Mouse (Mus musculus): ENCODE measurements at regions not wholly inside any gene's neighbourhood (a gene's known extent, or its start where the extent isn't known, plus 50 kb on each side); places are given as distances from the start of the nearest gene placed in this dataset.
"Not testable (repeated sequence)": the region's sequence is repeated elsewhere in the genome, so short reads cannot be mapped to it uniquely, and the experiment has no call there.

- H3K9ac ChIP-seq (replicated peaks; ENCODE audit: low read depth, low read length); H3K9me3 ChIP-seq (ENCODE audit: control insufficient read depth, low read length); H3K27ac ChIP-seq (ENCODE audit: low read depth, low read length); ATAC-seq (ENCODE audit: low read depth); H3K4me1 ChIP-seq (ENCODE audit: control insufficient read depth, insufficient read depth, low read length); H3K36me3 ChIP-seq (ENCODE audit: control insufficient read depth, insufficient read depth, low read length); H3K27me3 ChIP-seq (ENCODE audit: control insufficient read depth, insufficient read depth, low read length); H3K4me3 ChIP-seq (ENCODE audit: low read depth, low read length); H3K4me2 ChIP-seq (ENCODE audit: low read depth, low read length): not testable (repeated sequence)
- 81% methylated on average over 5 of the region's 5 CpGs for WGBS
These were observed 83.6 kb upstream of the Zfp706 start for GRCm38 (mm10) chr15:37091171-37091570.

DNA sequence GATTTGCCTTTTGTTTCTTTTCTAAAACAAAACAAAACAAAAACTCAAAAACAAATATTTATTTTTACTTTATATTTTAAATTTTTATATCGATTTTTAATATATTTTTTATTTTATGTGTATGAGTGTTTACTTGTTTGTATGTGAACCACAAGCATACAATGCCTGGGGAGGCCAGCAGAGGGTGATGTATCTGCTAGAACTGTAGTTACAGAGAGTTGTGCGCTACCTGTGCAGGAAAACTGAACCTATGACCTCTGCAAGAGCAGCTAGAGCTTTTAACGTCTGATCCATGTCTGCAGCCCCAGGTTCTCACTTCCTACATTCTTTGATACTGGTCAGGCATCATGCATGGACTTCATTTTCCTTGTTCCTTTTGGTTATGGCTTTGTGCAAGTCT lies 76.2 kb upstream of the Zfp706 start:
- H3K4me1 ChIP-seq (ENCODE audit: control insufficient read depth, insufficient read depth, low read length), result no peaks in the 10 kb centered on the region
- H3K36me3 ChIP-seq (ENCODE audit: control insufficient read depth, insufficient read depth, low read length), result no peaks in the 10 kb centered on the region
- H3K4me3 ChIP-seq (ENCODE audit: low read depth, low read length), result no peak overlapping the region
- 90% methylated on average over 3 of the region's 3 CpGs for WGBS
- no peak overlapping the region for H3K9ac ChIP-seq (replicated peaks; ENCODE audit: low read depth, low read length)
- H3K27me3 ChIP-seq (ENCODE audit: control insufficient read depth, insufficient read depth, low read length), result no peaks in the 10 kb centered on the region
- ATAC-seq (ENCODE audit: low read depth), result no peak
- no peak overlapping the region for H3K27ac ChIP-seq (ENCODE audit: low read depth, low read length)
- no peak overlapping the region for H3K4me2 ChIP-seq (ENCODE audit: low read depth, low read length)
- no peaks in the 10 kb centered on the region for H3K9me3 ChIP-seq (ENCODE audit: control insufficient read depth, low read length)

GRCm38 (mm10) chr15:37081836-37082235 lies 74.3 kb upstream of the Zfp706 start:
- ATAC-seq (ENCODE audit: low read depth), result no peak
- Histone ChIP-seq H3K27me3 (ENCODE audit: control insufficient read depth, insufficient read depth, low read length) (no peaks in the 10 kb centered on the region), H3K4me2 (ENCODE audit: low read depth, low read length) (no peak overlapping the region), H3K4me1 (ENCODE audit: control insufficient read depth, insufficient read depth, low read length) (no peaks in the 10 kb centered on the region), H3K9ac (replicated peaks; ENCODE audit: low read depth, low read length) (no peak overlapping the region), H3K36me3 (ENCODE audit: control insufficient read depth, insufficient read depth, low read length) (no peaks in the 10 kb centered on the region), H3K4me3 (ENCODE audit: low read depth, low read length) (no peak overlapping the region), H3K9me3 (ENCODE audit: control insufficient read depth, low read length) (no peaks in the 10 kb centered on the region), H3K27ac (ENCODE audit: low read depth, low read length) (no peak overlapping the region)
- WGBS, result 77% methylated on average over 2 of the region's 2 CpGs

GRCm38 (mm10) chr15:37080931-37081330 lies 73.4 kb upstream of the Zfp706 start:
- Histone ChIP-seq H3K9ac (replicated peaks; ENCODE audit: low read depth, low read length) (no peak overlapping the region), H3K9me3 (ENCODE audit: control insufficient read depth, low read length) (no peaks in the 10 kb centered on the region), H3K27ac (ENCODE audit: low read depth, low read length) (no peak overlapping the region), H3K4me3 (ENCODE audit: low read depth, low read length) (no peak overlapping the region), H3K4me2 (ENCODE audit: low read depth, low read length) (no peak overlapping the region), H3K4me1 (ENCODE audit: control insufficient read depth, insufficient read depth, low read length) (no peaks in the 10 kb centered on the region), H3K36me3 (ENCODE audit: control insufficient read depth, insufficient read depth, low read length) (no peaks in the 10 kb centered on the region), H3K27me3 (ENCODE audit: control insufficient read depth, insufficient read depth, low read length) (no peaks in the 10 kb centered on the region)
- ATAC-seq (ENCODE audit: low read depth), result no peak
- 93% methylated on average over 2 of the region's 2 CpGs for WGBS

GRCm38 (mm10) chr15:37080395-37080794 lies 72.8 kb upstream of the Zfp706 start:
- WGBS, result 91% methylated on average over 4 of the region's 4 CpGs
- H3K9me3 ChIP-seq (ENCODE audit: control insufficient read depth, low read length), result no peaks in the 10 kb centered on the region
- H3K27ac ChIP-seq (ENCODE audit: low read depth, low read length), result no peak overlapping the region
- H3K4me3 ChIP-seq (ENCODE audit: low read depth, low read length), result no peak overlapping the region
- no peak overlapping the region for H3K9ac ChIP-seq (replicated peaks; ENCODE audit: low read depth, low read length)
- no peak overlapping the region for H3K4me2 ChIP-seq (ENCODE audit: low read depth, low read length)
- no peaks in the 10 kb centered on the region for H3K36me3 ChIP-seq (ENCODE audit: control insufficient read depth, insufficient read depth, low read length)
- ATAC-seq (ENCODE audit: low read depth), result no peak
- H3K4me1 ChIP-seq (ENCODE audit: control insufficient read depth, insufficient read depth, low read length), result no peaks in the 10 kb centered on the region
- no peaks in the 10 kb centered on the region for H3K27me3 ChIP-seq (ENCODE audit: control insufficient read depth, insufficient read depth, low read length)

DNA sequence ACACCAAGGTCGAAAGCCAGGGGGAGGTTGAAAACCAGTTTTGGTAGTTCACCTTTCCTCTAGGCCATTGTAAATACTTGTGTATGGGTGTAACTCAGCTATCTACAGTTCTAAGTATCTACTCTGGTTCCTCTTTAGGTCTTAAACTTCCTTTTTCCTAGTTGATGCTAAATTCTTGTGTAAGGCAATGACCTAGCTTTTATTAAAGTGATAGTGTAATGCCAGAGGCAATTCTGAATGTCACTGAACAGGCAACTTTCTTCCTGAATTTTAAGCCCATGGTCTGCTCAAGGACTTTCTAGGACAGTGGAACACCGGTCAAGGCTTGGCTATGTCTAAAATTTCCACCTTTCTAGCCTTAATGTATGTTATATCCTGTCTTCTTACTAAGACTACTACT lies 66.6 kb upstream of the Zfp706 start:
- WGBS, result 91% methylated on average over 2 of the region's 2 CpGs
- H3K9me3 ChIP-seq (ENCODE audit: control insufficient read depth, low read length), result not testable (repeated sequence)

DNA sequence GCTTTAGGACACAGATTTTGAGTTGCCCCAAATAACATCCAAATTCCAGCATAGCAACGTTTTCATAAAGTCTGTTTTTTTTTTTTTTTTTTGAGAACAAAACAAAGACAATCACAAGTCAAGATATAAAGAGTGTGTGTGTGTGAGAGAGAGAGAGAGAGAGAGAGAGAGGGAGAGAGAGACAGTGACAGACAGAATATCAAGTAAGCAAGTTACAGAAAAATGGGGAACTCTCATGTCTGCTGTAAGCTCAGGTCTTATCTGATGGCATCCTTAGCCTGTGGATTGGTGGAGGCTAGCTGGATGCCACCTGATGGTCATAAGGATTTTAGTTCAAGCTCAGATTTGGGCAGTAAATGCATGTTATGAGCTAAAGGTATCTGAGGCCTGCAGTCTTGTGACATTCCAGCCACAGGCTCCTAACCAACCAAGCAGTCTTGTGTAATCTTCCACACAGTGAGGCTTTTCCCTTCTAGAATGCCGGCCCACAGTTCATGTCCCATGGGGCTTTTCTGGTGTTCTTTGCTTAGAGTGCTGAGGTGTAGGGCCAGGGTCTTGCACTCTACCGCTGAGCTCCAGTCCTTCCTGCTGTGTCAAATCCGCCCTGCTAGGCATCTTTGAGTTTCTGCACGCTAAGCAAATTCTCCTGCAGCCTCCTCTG lies 64.8 kb upstream of the Zfp706 start:
- H3K27me3 ChIP-seq (ENCODE audit: control insufficient read depth, insufficient read depth, low read length), result no peaks in the 10 kb centered on the region
- H3K9me3 ChIP-seq (ENCODE audit: control insufficient read depth, low read length), result no peaks in the 10 kb centered on the region
- H3K4me2 ChIP-seq (ENCODE audit: low read depth, low read length), result no peak overlapping the region
- H3K9ac ChIP-seq (replicated peaks; ENCODE audit: low read depth, low read length), result no peak overlapping the region
- no peaks in the 10 kb centered on the region for H3K4me1 ChIP-seq (ENCODE audit: control insufficient read depth, insufficient read depth, low read length)
- no peak overlapping the region for H3K27ac ChIP-seq (ENCODE audit: low read depth, low read length)
- no peaks in the 10 kb centered on the region for H3K36me3 ChIP-seq (ENCODE audit: control insufficient read depth, insufficient read depth, low read length)
- WGBS, result 77% methylated on average over 5 of the region's 5 CpGs
- no peak overlapping the region for H3K4me3 ChIP-seq (ENCODE audit: low read depth, low read length)
- no peak for ATAC-seq (ENCODE audit: low read depth)

More for the DNA sequence above, 66.6 kb upstream of the Zfp706 start:
- H3K9ac ChIP-seq (replicated peaks; ENCODE audit: low read depth, low read length); H3K27ac ChIP-seq (ENCODE audit: low read depth, low read length); H3K4me1 ChIP-seq (ENCODE audit: control insufficient read depth, insufficient read depth, low read length); H3K4me2 ChIP-seq (ENCODE audit: low read depth, low read length); H3K4me3 ChIP-seq (ENCODE audit: low read depth, low read length); H3K36me3 ChIP-seq (ENCODE audit: control insufficient read depth, insufficient read depth, low read length); H3K27me3 ChIP-seq (ENCODE audit: control insufficient read depth, insufficient read depth, low read length); ATAC-seq (ENCODE audit: low read depth): not testable (repeated sequence)

DNA sequence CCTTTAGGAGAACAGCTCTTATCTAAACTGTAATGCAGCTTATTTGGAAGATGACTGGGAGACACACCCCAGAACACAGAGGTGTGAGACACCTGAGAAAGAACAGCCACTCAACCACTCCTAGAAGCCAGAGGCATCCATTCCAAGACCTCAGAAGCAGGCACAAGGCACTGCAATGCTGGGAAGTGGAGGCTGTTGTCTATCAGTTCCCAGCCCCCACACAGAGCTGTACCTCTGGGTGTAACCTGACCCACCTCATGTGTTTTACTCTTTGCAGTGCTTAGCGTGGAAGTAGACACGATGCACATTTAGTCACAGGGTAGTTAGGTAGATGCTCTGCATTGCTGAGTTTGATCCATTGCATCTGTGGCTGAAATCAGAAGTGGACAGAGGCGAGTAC lies 62.6 kb upstream of the Zfp706 start:
- Histone ChIP-seq H3K36me3 (ENCODE audit: control insufficient read depth, insufficient read depth, low read length) (no peaks in the 10 kb centered on the region), H3K4me2 (ENCODE audit: low read depth, low read length) (no peak overlapping the region), H3K27me3 (ENCODE audit: control insufficient read depth, insufficient read depth, low read length) (no peaks in the 10 kb centered on the region), H3K9me3 (ENCODE audit: control insufficient read depth, low read length) (no peaks in the 10 kb centered on the region), H3K4me3 (ENCODE audit: low read depth, low read length) (no peak overlapping the region), H3K27ac (ENCODE audit: low read depth, low read length) (no peak overlapping the region), H3K4me1 (ENCODE audit: control insufficient read depth, insufficient read depth, low read length) (no peaks in the 10 kb centered on the region), H3K9ac (replicated peaks; ENCODE audit: low read depth, low read length) (no peak overlapping the region)
- WGBS, result 77% methylated on average over 3 of the region's 3 CpGs
- ATAC-seq (ENCODE audit: low read depth), result no peak

GRCm38 (mm10) chr15:37067326-37067725 lies 59.8 kb upstream of the Zfp706 start:
- Histone ChIP-seq H3K27ac (ENCODE audit: low read depth, low read length) (no peak overlapping the region), H3K9me3 (ENCODE audit: control insufficient read depth, low read length) (no peaks in the 10 kb centered on the region), H3K27me3 (ENCODE audit: control insufficient read depth, insufficient read depth, low read length) (no peaks in the 10 kb centered on the region), H3K9ac (replicated peaks; ENCODE audit: low read depth, low read length) (no peak overlapping the region), H3K36me3 (ENCODE audit: control insufficient read depth, insufficient read depth, low read length) (no peaks in the 10 kb centered on the region), H3K4me3 (ENCODE audit: low read depth, low read length) (no peak overlapping the region), H3K4me2 (ENCODE audit: low read depth, low read length) (no peak overlapping the region), H3K4me1 (ENCODE audit: control insufficient read depth, insufficient read depth, low read length) (no peaks in the 10 kb centered on the region)
- ATAC-seq (ENCODE audit: low read depth), result no peak
- 86% methylated on average over 4 of the region's 4 CpGs for WGBS
